Mouse (Mus musculus) hindbrain, postnatal 0 days (tissue): ENCODE measurements at regions not wholly inside any gene's neighbourhood (a gene's known extent, or its start where the extent isn't known, plus 50 kb on each side); places are given as distances from the start of the nearest gene placed in this dataset.

Experiments used
- ATAC-seq: fragments of 200-750 bp; cut with Nextera tagmentation; 2 replicates; pipeline ENCODE4 v1.8.0; 2017; ENCODE audit warnings: mild to moderate bottlenecking, moderate TSS enrichment, moderate library complexity
- DNase-seq: peaks from one replicate; pipeline ENCODE4 v3.0.0-alpha.2; 2015; ENCODE audit warnings: low spot score
- H3K27ac ChIP-seq: fragments of 300-500 bp; sonication (generic); 2 replicates; pipeline ENCODE4 v1.5.1; 2014; ENCODE audit warnings: mild to moderate bottlenecking
- H3K27me3 ChIP-seq: fragments of 300-500 bp; sonication (generic); 2 replicates; pipeline ENCODE4 v1.6.1; 2014; ENCODE audit warnings: low read length, mixed read lengths; ENCODE audit not compliant: insufficient read depth
- H3K36me3 ChIP-seq: fragments of 300-500 bp; sonication (generic); 2 replicates; pipeline ENCODE4 v1.6.1; 2014; ENCODE audit warnings: low read length, mixed read lengths; ENCODE audit not compliant: insufficient read depth
- H3K4me1 ChIP-seq: fragments of 300-500 bp; sonication (generic); 2 replicates; pipeline ENCODE4 v1.6.1; 2014; ENCODE audit warnings: antibody characterized with exemption, low read length, mixed read lengths; ENCODE audit not compliant: insufficient read depth
- H3K4me2 ChIP-seq: fragments of 300-500 bp; sonication (generic); 2 replicates; pipeline ENCODE4 v1.6.1; 2014; ENCODE audit warnings: low read depth, mild to moderate bottlenecking, low read length, moderate library complexity, mixed read lengths
- H3K4me3 ChIP-seq: fragments of 300-500 bp; sonication (generic); 2 replicates; pipeline ENCODE4 v1.5.1; 2014; ENCODE audit warnings: low read length
- H3K9ac ChIP-seq: fragments of 300-500 bp; sonication (generic); replicated peaks from 2 replicates; pipeline ENCODE4 v1.6.1; 2014; ENCODE audit warnings: mild to moderate bottlenecking, low read length, moderate library complexity, mixed read lengths
- H3K9me3 ChIP-seq: fragments of 300-500 bp; sonication (generic); 2 replicates; pipeline ENCODE4 v1.6.1; 2016; ENCODE audit warnings: low read length, mixed read lengths
- CTCF ChIP-seq: IDR thresholded peaks from 2 replicates; pipeline ENCODE4 v1.5.1; 2016; ENCODE audit warnings: antibody characterized with exemption, control low read depth, low read depth
- WGBS: fragments of 180-500 bp; shearing (Covaris S2); extraction: QIAGEN DNeasy Blood & Tissue Kit; methylation state at CpG from one replicate; pipeline ENCODE4 v1.1.7; 2014; 5-methylcytosine and 5-hydroxymethylcytosine counted together

GRCm38 (mm10) chr4:97432681-97433080 lies 249.7 kb upstream of the Gm10192 start:
- Histone ChIP-seq H3K9ac (no peak overlapping the region), H3K9me3 (no peaks in the 10 kb centered on the region), H3K27me3 (no peaks in the 10 kb centered on the region), H3K4me3 (no peak overlapping the region), H3K27ac (no peak overlapping the region), H3K4me2 (no peak overlapping the region), H3K4me1 (no peaks in the 10 kb centered on the region), H3K36me3 (no peaks in the 10 kb centered on the region)
- WGBS: 77% methylated on average over 1 of the region's 1 CpGs
- DNase-seq: no peak
- no peak for ATAC-seq
- TF ChIP-seq CTCF: no peak

GRCm38 (mm10) chr4:97432094-97432493 lies 249.1 kb upstream of the Gm10192 start:
- Histone ChIP-seq H3K36me3 (no peaks in the 10 kb centered on the region), H3K27ac (no peak overlapping the region), H3K4me3 (no peak overlapping the region), H3K4me1 (no peaks in the 10 kb centered on the region), H3K4me2 (no peak overlapping the region), H3K27me3 (no peaks in the 10 kb centered on the region), H3K9ac (no peak overlapping the region), H3K9me3 (no peaks in the 10 kb centered on the region)
- WGBS: 66% methylated on average over 1 of the region's 1 CpGs
- ATAC-seq (no peak), DNase-seq (no peak)
- TF ChIP-seq CTCF: no peak

- H3K9me3 ChIP-seq: no peaks in the 10 kb centered on the region
- WGBS: 33% methylated on average over 2 of the region's 2 CpGs
- no peak overlapping the region for H3K27ac ChIP-seq
- no peaks in the 10 kb centered on the region for H3K27me3 ChIP-seq
- TF ChIP-seq CTCF: no peak
- H3K4me3 ChIP-seq: no peak overlapping the region
- no peak overlapping the region for H3K9ac ChIP-seq
- ATAC-seq (peak; percentile 56), DNase-seq (no peak)
- H3K4me1 ChIP-seq: no peaks in the 10 kb centered on the region
- no peak overlapping the region for H3K4me2 ChIP-seq
- no peaks in the 10 kb centered on the region for H3K36me3 ChIP-seq
Observed at GRCm38 (mm10) chr4:97431239-97431638, 248.3 kb upstream of the Gm10192 start.

- Histone ChIP-seq H3K27ac (no peak overlapping the region), H3K9ac (no peak overlapping the region), H3K9me3 (no peaks in the 10 kb centered on the region), H3K4me1 (no peaks in the 10 kb centered on the region), H3K36me3 (no peaks in the 10 kb centered on the region), H3K4me2 (no peak overlapping the region), H3K4me3 (no peak overlapping the region), H3K27me3 (no peaks in the 10 kb centered on the region)
- DNase-seq: no peak
- 100% methylated on average over 1 of the region's 1 CpGs for WGBS
- ATAC-seq: no peak
- TF ChIP-seq CTCF: no peak
Observed at GRCm38 (mm10) chr4:97419845-97420244, 236.9 kb upstream of the Gm10192 start.

- 12% methylated on average over 5 of the region's 5 CpGs for WGBS
- Histone ChIP-seq H3K27ac (no peak overlapping the region), H3K4me3 (no peak overlapping the region), H3K4me2 (no peak overlapping the region), H3K9me3 (no peaks in the 10 kb centered on the region), H3K27me3 (no peaks in the 10 kb centered on the region), H3K36me3 (no peaks in the 10 kb centered on the region), H3K4me1 (no peaks in the 10 kb centered on the region), H3K9ac (no peak overlapping the region)
- ATAC-seq (peak; percentile 92), DNase-seq (peak; percentile 83)
- peak; percentile 28; the same call in 1 of the 2 replicates for TF ChIP-seq CTCF
Observed at GRCm38 (mm10) chr4:97418616-97419015, 235.7 kb upstream of the Gm10192 start.

- Histone ChIP-seq H3K4me2 (no peak overlapping the region), H3K27me3 (no peaks in the 10 kb centered on the region), H3K9ac (no peak overlapping the region), H3K27ac (no peak overlapping the region), H3K4me3 (no peak overlapping the region), H3K4me1 (no peaks in the 10 kb centered on the region), H3K9me3 (no peaks in the 10 kb centered on the region), H3K36me3 (no peaks in the 10 kb centered on the region)
- DNase-seq: peak; percentile 13
- no peak for ATAC-seq
- TF ChIP-seq CTCF: peak; percentile 36
Observed at GRCm38 (mm10) chr4:97417943-97418342, 235.0 kb upstream of the Gm10192 start.

- Histone ChIP-seq H3K9ac (no peak overlapping the region), H3K36me3 (no peaks in the 10 kb centered on the region), H3K27ac (no peak overlapping the region), H3K9me3 (no peaks in the 10 kb centered on the region), H3K4me2 (no peak overlapping the region), H3K27me3 (no peaks in the 10 kb centered on the region), H3K4me1 (no peaks in the 10 kb centered on the region), H3K4me3 (no peak overlapping the region)
- ATAC-seq (no peak), DNase-seq (no peak)
- WGBS: 44% methylated on average over 7 of the region's 7 CpGs
- no peak for TF ChIP-seq CTCF
Observed at GRCm38 (mm10) chr4:97408633-97409296, 225.8 kb upstream of the Gm10192 start.
